Mouse (Mus musculus): ENCODE results near the gene Men1. TPM values are rescaled to one million over a fixed set of nuclear protein-coding genes. Genes with fewer than 3 reads are reported as not detected.

The Men1 gene
- polyA plus RNA-seq, 1 experiment from 2014 or later: 91.6 TPM

GRCm38 (mm10) chr19:6341453-6342077, 6.8 kb downstream of the Men1 start:
- Histone ChIP-seq H3K27ac (no peak overlapping the region), H3K9ac (peak overlapping the region; percentile 77), H3K27me3 (no peaks in the 10 kb centered on the region), H3K4me2 (peak overlapping the region; percentile 90), H3K9me3 (no peaks in the 10 kb centered on the region), H3K4me3 (peak overlapping the region; percentile 67), H3K4me1 (peaks cover 28% of the 10 kb centered on the region), H3K36me3 (peaks cover 76% of the 10 kb centered on the region)
- no peak for ATAC-seq (ENCODE audit: insufficient number of reproducible peaks, insufficient read depth, low FRiP score, low TSS enrichment, low read depth)
- WGBS: 18% methylated on average over 16 of the region's 23 CpGs

DNA sequence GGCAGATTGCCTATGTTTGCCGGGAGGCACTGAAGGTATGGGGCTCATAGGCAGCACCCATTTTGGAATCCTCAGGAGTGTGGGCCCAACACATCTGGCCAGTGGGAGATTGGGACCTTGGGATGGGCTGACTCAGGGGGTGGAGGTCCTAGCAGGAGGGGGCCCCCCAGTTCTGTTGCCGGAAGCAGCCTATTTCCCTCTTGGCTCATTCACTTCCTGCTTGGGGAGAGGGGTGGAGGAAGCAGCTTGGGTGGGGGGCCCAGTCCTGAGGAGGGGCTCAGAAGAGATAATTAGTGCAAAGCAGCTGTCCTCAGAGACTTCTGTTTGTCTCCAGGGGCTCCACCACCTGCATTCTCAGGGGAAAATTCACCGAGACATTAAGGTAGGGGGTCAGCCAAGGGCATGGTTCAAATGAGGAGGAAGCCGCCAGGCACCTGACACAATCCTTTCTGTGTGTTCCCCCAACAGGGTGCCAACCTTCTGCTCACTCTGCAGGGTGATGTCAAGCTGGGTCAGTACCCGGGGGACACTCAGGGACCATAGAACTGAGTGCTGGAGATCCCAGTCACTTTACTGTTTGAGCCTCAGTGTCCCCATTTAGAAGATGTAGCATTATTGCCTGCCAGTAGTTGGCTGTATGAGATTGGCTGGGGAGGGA, 7.6 kb downstream of the Men1 start:
- 70% methylated on average over 5 of the region's 5 CpGs for WGBS
- peak overlapping the region; percentile 30 for H3K4me2 ChIP-seq

GRCm38 (mm10) chr19:6343066-6343925, 8.5 kb downstream of the Men1 start:
- H3K9me3 ChIP-seq: no peaks in the 10 kb centered on the region
- no peak overlapping the region for H3K9ac ChIP-seq
- no peaks in the 10 kb centered on the region for H3K27me3 ChIP-seq
- no peak overlapping the region for H3K4me3 ChIP-seq
- peaks cover 71% of the 10 kb centered on the region for H3K36me3 ChIP-seq
- H3K27ac ChIP-seq: no peak overlapping the region
- ATAC-seq (ENCODE audit: insufficient number of reproducible peaks, insufficient read depth, low FRiP score, low TSS enrichment, low read depth): no peak
- peaks cover 18% of the 10 kb centered on the region for H3K4me1 ChIP-seq
- WGBS: 83% methylated on average over 19 of the region's 19 CpGs
- H3K4me2 ChIP-seq: no peak overlapping the region

More for the DNA sequence above, 7.6 kb downstream of the Men1 start:
- Histone ChIP-seq H3K27ac (no peak overlapping the region), H3K9ac (no peak overlapping the region), H3K36me3 (peaks cover 76% of the 10 kb centered on the region), H3K9me3 (no peaks in the 10 kb centered on the region), H3K4me1 (peaks cover 20% of the 10 kb centered on the region), H3K4me3 (no peak overlapping the region), H3K27me3 (no peaks in the 10 kb centered on the region)
- ATAC-seq (ENCODE audit: insufficient number of reproducible peaks, insufficient read depth, low FRiP score, low TSS enrichment, low read depth): no peak

DNA sequence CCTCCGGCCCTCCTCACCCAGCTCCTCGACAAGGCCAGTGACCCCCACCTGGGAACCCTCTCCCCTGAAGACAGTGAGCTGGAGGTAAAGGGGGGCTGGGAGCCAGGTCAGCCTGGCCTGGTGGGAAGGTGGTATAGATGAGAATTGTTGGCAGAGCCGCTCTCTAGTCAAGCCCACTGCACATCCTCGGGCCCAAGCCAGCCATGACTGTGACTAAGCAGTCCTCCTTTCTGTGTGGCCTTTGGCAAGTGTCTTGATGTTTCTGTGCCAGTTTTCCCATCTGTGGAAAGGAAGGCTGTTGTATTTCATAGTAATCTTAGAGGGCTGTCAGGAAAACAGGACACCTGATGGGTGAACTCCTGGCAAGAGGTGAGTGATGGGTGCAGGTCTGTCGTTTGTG, 9.2 kb downstream of the Men1 start:
- Histone ChIP-seq H3K4me1 (peaks cover 23% of the 10 kb centered on the region), H3K4me2 (no peak overlapping the region), H3K9ac (no peak overlapping the region), H3K27ac (no peak overlapping the region), H3K9me3 (no peaks in the 10 kb centered on the region), H3K4me3 (no peak overlapping the region), H3K27me3 (no peaks in the 10 kb centered on the region), H3K36me3 (peaks cover 66% of the 10 kb centered on the region)
- no peak for ATAC-seq (ENCODE audit: insufficient number of reproducible peaks, insufficient read depth, low FRiP score, low TSS enrichment, low read depth)
- 86% methylated on average over 5 of the region's 5 CpGs for WGBS

DNA sequence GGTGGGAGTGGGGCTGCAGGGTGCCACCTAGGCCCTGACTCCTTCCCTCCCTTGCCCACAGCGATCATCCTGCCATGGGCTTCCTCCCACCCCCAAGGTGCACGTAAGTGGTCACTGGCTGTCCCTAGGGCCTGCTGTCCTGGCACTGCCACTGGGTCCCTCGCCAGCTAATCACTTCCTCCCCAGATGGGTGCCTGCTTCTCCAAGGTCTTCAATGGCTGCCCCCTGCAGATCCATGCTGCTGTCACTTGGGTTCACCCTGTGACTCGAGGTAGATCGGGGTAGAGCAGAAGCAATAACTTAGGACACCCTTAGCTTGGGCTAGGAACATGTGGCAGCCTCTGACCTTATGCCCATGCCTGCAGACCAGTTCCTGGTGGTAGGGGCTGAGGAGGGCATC, 11.2 kb downstream of the Men1 start:
- peaks cover 19% of the 10 kb centered on the region for H3K4me1 ChIP-seq
- 95% methylated on average over 5 of the region's 5 CpGs for WGBS
- no peak overlapping the region for H3K27ac ChIP-seq
- no peaks in the 10 kb centered on the region for H3K9me3 ChIP-seq
- H3K9ac ChIP-seq: 0 out of 2 replicates have a peak overlapping the region, but pooled peaks have one; percentile 6
- no peak overlapping the region for H3K4me2 ChIP-seq
- H3K4me3 ChIP-seq: no peak overlapping the region
- no peak for ATAC-seq (ENCODE audit: insufficient number of reproducible peaks, insufficient read depth, low FRiP score, low TSS enrichment, low read depth)
- H3K27me3 ChIP-seq: no peaks in the 10 kb centered on the region
- H3K36me3 ChIP-seq: peaks cover 59% of the 10 kb centered on the region

DNA sequence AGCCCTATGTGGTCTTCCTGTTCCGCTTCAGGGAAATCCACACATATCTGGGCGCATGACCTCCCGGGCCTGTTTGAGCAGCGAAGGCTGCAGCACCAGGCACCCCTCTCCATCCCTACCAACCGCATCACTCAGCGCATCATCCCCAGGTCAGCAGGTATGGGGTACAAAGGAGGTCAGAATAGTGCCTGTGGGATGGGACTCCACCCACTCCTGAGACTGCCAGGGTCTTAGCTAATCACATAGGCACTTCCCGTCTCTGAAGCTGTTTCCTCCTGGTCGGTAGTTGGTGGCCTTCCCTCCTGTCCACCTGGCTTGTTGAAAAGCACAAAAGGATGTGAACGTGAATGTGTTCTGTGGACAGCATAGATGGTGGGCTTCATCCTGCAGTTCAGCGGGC, 11.9 kb downstream of the Men1 start:
- WGBS: 88% methylated on average over 10 of the region's 10 CpGs
- Histone ChIP-seq H3K27me3 (no peaks in the 10 kb centered on the region), H3K36me3 (peaks cover 59% of the 10 kb centered on the region), H3K27ac (no peak overlapping the region; the same call in 1 of the 2 replicates), H3K4me1 (peaks cover 19% of the 10 kb centered on the region), H3K9ac (no peak overlapping the region), H3K4me2 (no peak overlapping the region), H3K9me3 (no peaks in the 10 kb centered on the region), H3K4me3 (no peak overlapping the region)
- ATAC-seq (ENCODE audit: insufficient number of reproducible peaks, insufficient read depth, low FRiP score, low TSS enrichment, low read depth): no peak

GRCm38 (mm10) chr19:6347615-6348014, 12.8 kb downstream of the Men1 start:
- WGBS: 92% methylated on average over 4 of the region's 4 CpGs
- no peak overlapping the region for H3K27ac ChIP-seq
- no peak overlapping the region for H3K4me3 ChIP-seq
- peaks cover 17% of the 10 kb centered on the region for H3K4me1 ChIP-seq
- no peak overlapping the region for H3K9ac ChIP-seq
- no peak for ATAC-seq (ENCODE audit: insufficient number of reproducible peaks, insufficient read depth, low FRiP score, low TSS enrichment, low read depth)
- H3K27me3 ChIP-seq: no peaks in the 10 kb centered on the region
- H3K9me3 ChIP-seq: no peaks in the 10 kb centered on the region
- no peak overlapping the region for H3K4me2 ChIP-seq
- H3K36me3 ChIP-seq: peaks cover 62% of the 10 kb centered on the region

DNA sequence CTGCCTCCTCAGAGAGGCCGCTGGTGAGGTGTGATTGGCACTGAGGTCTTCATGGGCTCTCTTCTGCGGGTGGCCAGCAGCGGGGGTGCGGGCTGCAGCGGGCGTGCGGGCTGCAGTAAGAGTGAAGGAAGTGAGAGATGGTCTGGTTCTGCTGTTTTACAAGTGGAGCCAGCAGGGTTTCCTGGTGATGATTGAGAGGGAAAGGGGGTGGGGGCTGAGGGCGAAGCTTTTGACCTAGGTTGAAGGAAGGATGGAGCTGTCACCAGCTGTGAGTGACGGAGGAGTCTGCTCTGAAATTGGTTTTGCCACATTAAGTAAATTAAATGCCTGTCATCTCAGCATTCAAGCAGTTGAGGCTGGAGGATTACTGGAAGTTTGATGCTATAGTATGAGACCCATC, 13.9 kb downstream of the Men1 start:
- H3K27ac ChIP-seq: no peak overlapping the region
- ATAC-seq (ENCODE audit: insufficient number of reproducible peaks, insufficient read depth, low FRiP score, low TSS enrichment, low read depth): no peak

DNA sequence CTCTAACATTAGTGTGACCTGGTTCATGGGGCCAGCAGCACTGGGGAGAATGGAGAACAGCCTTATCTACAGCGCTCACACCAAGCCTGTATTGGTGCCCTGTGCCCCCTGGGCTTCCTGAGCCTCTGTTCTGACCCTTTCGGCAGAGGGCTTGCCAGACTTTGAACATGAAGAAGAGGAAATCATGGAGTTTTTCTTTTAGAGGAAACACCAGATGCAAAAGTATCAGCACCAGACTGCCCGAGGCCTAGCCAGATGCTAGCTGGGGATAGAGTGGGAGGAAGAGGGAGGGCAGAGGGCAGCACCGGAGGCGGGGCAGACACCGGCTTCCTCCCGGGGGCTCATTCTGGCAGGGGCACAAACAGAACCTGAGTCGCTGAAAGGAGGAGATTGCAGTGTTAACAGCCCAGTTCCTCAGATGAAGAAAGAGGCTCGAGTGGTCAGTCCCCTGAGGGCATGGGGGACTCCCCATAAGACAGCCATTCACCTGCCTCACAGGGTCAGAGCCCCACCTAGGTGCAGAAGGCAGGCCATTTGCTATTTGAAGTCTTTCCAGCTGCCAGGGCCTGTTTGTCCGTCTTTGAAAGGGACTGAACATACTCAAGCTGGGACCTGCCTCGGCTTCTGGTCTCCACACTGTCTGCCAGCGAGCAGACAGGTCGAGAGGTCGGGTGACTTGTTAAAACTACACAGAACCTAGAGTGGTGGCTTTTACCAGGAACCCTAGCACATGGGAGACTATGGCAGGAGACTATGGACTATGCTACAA, 14.6 kb downstream of the Men1 start:
- Histone ChIP-seq H3K9ac (peak overlapping the region; percentile 40), H3K9me3 (no peaks in the 10 kb centered on the region), H3K4me3 (no peak overlapping the region), H3K27me3 (no peaks in the 10 kb centered on the region), H3K4me2 (no peak overlapping the region), H3K36me3 (peaks cover 62% of the 10 kb centered on the region), H3K4me1 (peaks cover 17% of the 10 kb centered on the region), H3K27ac (no peak overlapping the region)
- WGBS: 21% methylated on average over 14 of the region's 14 CpGs
- ATAC-seq (ENCODE audit: insufficient number of reproducible peaks, insufficient read depth, low FRiP score, low TSS enrichment, low read depth): no peak

More for the DNA sequence above, 13.9 kb downstream of the Men1 start:
- no peak overlapping the region for H3K4me2 ChIP-seq
- no peaks in the 10 kb centered on the region for H3K9me3 ChIP-seq
- peaks cover 17% of the 10 kb centered on the region for H3K4me1 ChIP-seq
- H3K27me3 ChIP-seq: no peaks in the 10 kb centered on the region
- H3K4me3 ChIP-seq: no peak overlapping the region
- 0 out of 2 replicates have a peak overlapping the region, but pooled peaks have one; percentile 11 for H3K9ac ChIP-seq
- H3K36me3 ChIP-seq: peaks cover 62% of the 10 kb centered on the region
- WGBS: 49% methylated on average over 9 of the region's 9 CpGs

- WGBS: 60% methylated on average over 14 of the region's 14 CpGs
- Histone ChIP-seq H3K27ac (peak overlapping the region; percentile 22; the same call in 1 of the 2 replicates), H3K36me3 (peaks cover 41% of the 10 kb centered on the region), H3K27me3 (no peaks in the 10 kb centered on the region), H3K9ac (peak overlapping the region; percentile 46; the same call in 1 of the 2 replicates), H3K4me1 (peaks cover 17% of the 10 kb centered on the region), H3K4me2 (no peak overlapping the region), H3K4me3 (no peak overlapping the region), H3K9me3 (no peaks in the 10 kb centered on the region)
- no peak for ATAC-seq (ENCODE audit: insufficient number of reproducible peaks, insufficient read depth, low FRiP score, low TSS enrichment, low read depth)
These were observed 16.8 kb downstream of the Men1 start for GRCm38 (mm10) chr19:6351431-6352106.
